16 mouse cellular contexts compared by ENCODE assay signal in the genomic region with DNA sequence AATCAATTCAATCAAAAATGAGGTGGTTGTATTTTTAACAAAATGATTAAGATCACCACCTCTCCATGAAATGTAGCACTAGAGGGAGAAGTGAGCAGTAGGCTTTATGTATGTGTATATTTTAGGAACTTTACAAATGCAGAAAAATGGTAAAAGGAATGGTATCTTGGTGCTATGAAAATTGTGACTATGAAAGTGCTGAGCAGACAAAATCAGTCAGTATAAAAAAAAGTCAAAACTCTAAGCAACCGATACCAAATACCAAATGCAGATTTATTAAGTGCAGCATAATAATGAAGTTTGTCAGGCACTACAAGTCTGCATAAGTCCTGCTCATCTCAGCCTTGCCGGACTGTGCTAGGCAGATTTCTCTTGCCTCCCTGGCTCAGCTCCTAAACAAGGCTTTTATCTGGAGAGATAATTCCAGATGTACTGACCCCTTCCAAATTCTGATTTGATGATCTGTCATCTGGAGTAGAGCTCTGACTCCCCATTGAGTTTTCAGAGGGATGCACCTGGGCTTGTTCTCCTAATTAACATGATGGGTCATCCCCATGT.
"Had no signal": no experiment of that assay in that cellular context is flagged by ENCODE, and none has a peak within 500 bp of the region (broad histone marks: within the 10 kb centered on the region; RNA-seq: fewer than 3 reads in every experiment).

No protein-coding gene starts in this region.

- H3K4me3 ChIP-seq: liver, embryonic 13.5 days; liver, embryonic 15.5 days; megakaryocyte, embryonic 14.5 days; midbrain, embryonic 12.5 days; neural tube, embryonic 12.5 days; stomach, embryonic 15.5 days had no signal

- H3K4me2 ChIP-seq: liver, embryonic 11.5 days; liver, embryonic 13.5 days; liver, embryonic 15.5 days; midbrain, embryonic 12.5 days; neural tube, embryonic 12.5 days; stomach, embryonic 15.5 days had no signal

- H3K36me3 ChIP-seq: liver, embryonic 13.5 days; liver, embryonic 15.5 days; midbrain, embryonic 12.5 days; neural tube, embryonic 12.5 days; stomach, embryonic 15.5 days had no signal

- H3K4me1 ChIP-seq: liver, embryonic 13.5 days; liver, embryonic 15.5 days; megakaryocyte, embryonic 14.5 days; midbrain, embryonic 12.5 days; neural tube, embryonic 12.5 days; stomach, embryonic 15.5 days had no signal

- DNase-seq: liver, embryonic 13.5 days; liver, postnatal 0 days; midbrain, embryonic 14.5 days; right cerebral cortex, postnatal 14 days; thymus, adult 2 months; thymus, postnatal 25 days; thymus, postnatal 4 days had no signal

- H3K9me3 ChIP-seq: liver, embryonic 13.5 days; liver, embryonic 15.5 days; megakaryocyte, embryonic 14.5 days; midbrain, embryonic 12.5 days; neural tube, embryonic 12.5 days; stomach, embryonic 15.5 days had no signal

- H3K27me3 ChIP-seq: liver, embryonic 13.5 days; liver, embryonic 15.5 days; megakaryocyte, embryonic 14.5 days; midbrain, embryonic 12.5 days; neural tube, embryonic 12.5 days; stomach, embryonic 15.5 days had no signal

- H3K9ac ChIP-seq: liver, embryonic 13.5 days; liver, embryonic 15.5 days; liver, postnatal 0 days; midbrain, embryonic 12.5 days; neural tube, embryonic 12.5 days; stomach, embryonic 15.5 days had no signal

- H3K27ac ChIP-seq: liver, embryonic 13.5 days; liver, embryonic 15.5 days; macrophage; midbrain, embryonic 12.5 days; neural tube, embryonic 12.5 days; stomach, embryonic 15.5 days; stomach, postnatal 0 days had no signal

- ATAC-seq: liver, postnatal 0 days; lung, postnatal 0 days had no signal
